Comparison of ENCODE assay signal across 9 mouse cellular contexts in the genomic region with DNA sequence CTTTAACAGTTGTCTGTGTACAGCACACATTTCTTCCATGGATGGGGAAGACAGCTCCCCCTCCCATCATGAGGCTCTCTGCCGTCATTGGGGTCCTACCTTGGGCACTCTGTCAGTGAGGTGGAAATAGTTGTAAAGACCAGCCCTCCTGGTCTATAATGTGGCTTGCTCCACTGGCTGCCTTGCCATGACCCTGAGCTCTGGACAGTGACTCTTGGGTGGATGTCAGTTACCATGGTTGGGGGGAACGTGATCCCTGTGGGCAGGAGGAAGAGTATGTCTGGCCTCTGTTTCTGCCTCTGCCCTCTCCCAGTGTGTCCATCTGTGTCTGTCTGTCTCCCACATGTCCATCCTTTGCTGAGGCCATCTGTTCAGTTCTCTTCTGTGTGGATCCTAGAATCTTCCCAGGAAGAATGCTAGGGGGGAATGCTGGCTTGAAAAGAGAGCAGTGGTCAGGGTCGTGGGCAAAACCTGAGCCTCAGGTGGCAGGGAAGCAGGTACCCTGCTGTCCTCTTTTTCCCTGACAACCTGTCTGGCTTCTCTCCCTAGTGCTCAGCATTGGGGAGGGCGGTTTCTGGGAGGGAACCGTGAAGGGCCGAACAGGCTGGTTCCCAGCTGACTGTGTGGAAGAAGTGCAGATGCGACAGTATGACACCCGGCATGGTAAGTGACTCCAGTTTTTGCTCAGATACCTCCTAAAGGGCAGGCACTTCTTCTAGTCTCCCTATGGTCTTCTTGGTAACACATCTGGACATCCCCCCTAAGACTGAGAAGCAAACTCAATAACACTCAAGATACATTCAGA. TPM values are rescaled to one million over a fixed set of nuclear protein-coding genes. Genes with fewer than 3 reads are reported as not detected.
DNase-seq lines count a peak whose midpoint lies in the region; ATAC-seq lines count a peak whose summit lies in the region.
"Had no signal": no experiment of that assay in that cellular context is flagged by ENCODE, and none has a peak within 500 bp of the region (broad histone marks: within the 10 kb centered on the region; RNA-seq: fewer than 3 reads in every experiment).

No protein-coding gene starts in this region.

- no peaks in the 10 kb centered on the region for H3K9me3 ChIP-seq in heart, embryonic 11.5 days (replicated peaks; ENCODE audit: control insufficient read depth, low read length)
- no peaks in the 10 kb centered on the region for H3K9me3 ChIP-seq in hindbrain, embryonic 11.5 days (ENCODE audit: control insufficient read depth, low read length)
- no peaks in the 10 kb centered on the region for H3K9me3 ChIP-seq in midbrain, embryonic 14.5 days (ENCODE audit: control insufficient read depth, low read length)

- 62% methylated on average over 8 of the region's 8 CpGs for WGBS in heart, embryonic 11.5 days (ENCODE audit: insufficient replicate concordance)
- WGBS in hindbrain, embryonic 11.5 days, result 67% methylated on average over 8 of the region's 8 CpGs
- WGBS in midbrain, embryonic 14.5 days, result 69% methylated on average over 8 of the region's 8 CpGs

- H3K27me3 ChIP-seq in heart, embryonic 11.5 days (ENCODE audit: control insufficient read depth, insufficient read depth, low read length), result peaks cover 39% of the 10 kb centered on the region
- H3K27me3 ChIP-seq in hindbrain, embryonic 11.5 days (ENCODE audit: control insufficient read depth, insufficient read depth, low read length), result peaks cover 9% of the 10 kb centered on the region
- H3K27me3 ChIP-seq in midbrain, embryonic 14.5 days (ENCODE audit: control insufficient read depth, insufficient read depth, low read length), result peaks cover 18% of the 10 kb centered on the region; the same call in 1 of the 2 replicates

- H3K4me3 ChIP-seq in heart, embryonic 11.5 days (ENCODE audit: low read depth, low read length), result peak overlapping the region; percentile 56; the same call in 1 of the 2 replicates
- peak overlapping the region; percentile 49 for H3K4me3 ChIP-seq in hindbrain, embryonic 11.5 days (ENCODE audit: low read depth, low read length)
- H3K4me3 ChIP-seq in midbrain, embryonic 14.5 days (replicated peaks; ENCODE audit: low read depth, low read length), result peak overlapping the region; percentile 55

- no peaks in the 10 kb centered on the region for H3K36me3 ChIP-seq in heart, embryonic 11.5 days (ENCODE audit: control insufficient read depth, insufficient read depth, low read length)
- no peaks in the 10 kb centered on the region for H3K36me3 ChIP-seq in hindbrain, embryonic 11.5 days (ENCODE audit: control insufficient read depth, insufficient read depth, low read length)
- H3K36me3 ChIP-seq in midbrain, embryonic 14.5 days (ENCODE audit: control insufficient read depth, insufficient read depth, low read length), result no peaks in the 10 kb centered on the region

- H3K4me1 ChIP-seq in heart, embryonic 11.5 days (ENCODE audit: control insufficient read depth, insufficient read depth, low read length), result no peaks in the 10 kb centered on the region
- no peaks in the 10 kb centered on the region for H3K4me1 ChIP-seq in hindbrain, embryonic 11.5 days (replicated peaks; ENCODE audit: control insufficient read depth, insufficient read depth, low read length)
- 0 out of 2 replicates have a peak, but pooled peaks cover 6% of the 10 kb centered on the region for H3K4me1 ChIP-seq in midbrain, embryonic 14.5 days (ENCODE audit: control insufficient read depth, insufficient read depth, low read length)

- no peak overlapping the region for H3K9ac ChIP-seq in heart, embryonic 11.5 days (ENCODE audit: low read depth, low read length)
- no peak overlapping the region for H3K9ac ChIP-seq in hindbrain, embryonic 11.5 days (ENCODE audit: low read depth, low read length)
- no peak overlapping the region for H3K9ac ChIP-seq in midbrain, embryonic 14.5 days (replicated peaks; ENCODE audit: low read length)

- no peak for DNase-seq in heart, adult 8-10 months (ENCODE audit: low spot score)
- peak; percentile 84 for DNase-seq in cerebellum, adult 9-11 months
- DNase-seq in hindbrain, embryonic 11.5 days (ENCODE audit: low spot score), result no peak
- DNase-seq in midbrain, embryonic 14.5 days, result no peak
- no peak for DNase-seq in spleen, adult 18-20 months
- no peak for DNase-seq in layer of hippocampus, adult 8-10 months (ENCODE audit: low spot score in 2 of 2)
- no peak for DNase-seq in kidney, postnatal 10 days

- no peak overlapping the region for H3K27ac ChIP-seq in heart, embryonic 11.5 days (ENCODE audit: low read depth, low read length)
- H3K27ac ChIP-seq in hindbrain, embryonic 11.5 days (ENCODE audit: low read depth, low read length), result no peak overlapping the region
- no peak overlapping the region for H3K27ac ChIP-seq in midbrain, embryonic 14.5 days (replicated peaks; ENCODE audit: low read depth, low read length)

- H3K4me2 ChIP-seq in heart, embryonic 11.5 days, result peak overlapping the region; percentile 87
- H3K4me2 ChIP-seq in hindbrain, embryonic 11.5 days (replicated peaks; ENCODE audit: low read depth, low read length), result peak overlapping the region; percentile 95; the same call in 1 of the 2 replicates
- peak overlapping the region; percentile 86 for H3K4me2 ChIP-seq in midbrain, embryonic 14.5 days (ENCODE audit: low read length)

- no peak for ATAC-seq in heart, embryonic 11.5 days (replicated peaks; ENCODE audit: insufficient number of reproducible peaks, low FRiP score, low TSS enrichment)
- no peak for ATAC-seq in hindbrain, embryonic 11.5 days (ENCODE audit: low FRiP score)
- no peak for ATAC-seq in midbrain, embryonic 14.5 days (ENCODE audit: low FRiP score, low TSS enrichment)

RNA-seq across cellular contexts. Expression of a gene that starts 25.4 kb away (rescaled TPM):
- polyA plus RNA-seq in heart, embryonic 11.5 days (2014; fragmentation: Nextera tagmentation; extraction: Ambion mirVana), result 2.1 and 2.7 TPM in 2 replicates
- 10 to 100 TPM; 36.3 to 53.5 (median 43.5) TPM for total RNA-seq in heart, adult 8-10 months (2022)
- polyA plus RNA-seq in hindbrain, embryonic 11.5 days (2014; fragmentation: Nextera tagmentation; extraction: Ambion mirVana), result 2.8 and 3.5 TPM in 2 replicates
- 9.9 and 11.5 TPM in 2 replicates for polyA plus RNA-seq in midbrain, embryonic 14.5 days (2014; fragmentation: Nextera tagmentation; extraction: Ambion mirVana)
- 100 to 1,000 TPM; 208 to 231 (median 223) TPM for total RNA-seq in layer of hippocampus, adult 8-10 months (2022)

RNA-seq across cellular contexts. Expression of a gene that starts 43.3 kb away (rescaled TPM):
- 0.20 TPM in 2 replicates for polyA plus RNA-seq in heart, embryonic 11.5 days (2014; fragmentation: Nextera tagmentation; extraction: Ambion mirVana)
- total RNA-seq in heart, adult 8-10 months (2022), result under 1 TPM in 3 of 4 experiments, not detected in 1; 0.19 to 0.41 (median 0.28) TPM
- 0.39 and 0.76 TPM in 2 replicates for polyA plus RNA-seq in hindbrain, embryonic 11.5 days (2014; fragmentation: Nextera tagmentation; extraction: Ambion mirVana)
- polyA plus RNA-seq in midbrain, embryonic 14.5 days (2014; fragmentation: Nextera tagmentation; extraction: Ambion mirVana), result 2.1 and 2.3 TPM in 2 replicates
- total RNA-seq in layer of hippocampus, adult 8-10 months (2022), result 1 to 10 TPM in 3 of 4 experiments, under 1 TPM in 1; 0.95 to 2.1 (median 1.4) TPM
- polyA plus RNA-seq: C2C12 had no signal

RNA-seq across cellular contexts. Expression of a gene that starts 47.6 kb away (rescaled TPM):
- polyA plus RNA-seq in heart, embryonic 11.5 days (2014; fragmentation: Nextera tagmentation; extraction: Ambion mirVana), result 9.4 TPM in 2 replicates
- 10 to 100 TPM; 10.9 to 12.7 (median 11.8) TPM for total RNA-seq in heart, adult 8-10 months (2022)
- polyA plus RNA-seq in hindbrain, embryonic 11.5 days (2014; fragmentation: Nextera tagmentation; extraction: Ambion mirVana), result 10.0 and 10.4 TPM in 2 replicates
- 16.0 and 21.7 TPM in 2 replicates for polyA plus RNA-seq in midbrain, embryonic 14.5 days (2014; fragmentation: Nextera tagmentation; extraction: Ambion mirVana)
- 10 to 100 TPM; 30.9 to 38.1 (median 33.3) TPM for total RNA-seq in layer of hippocampus, adult 8-10 months (2022)
